Mouse (Mus musculus) kidney, postnatal 0 days (tissue): ENCODE measurements at regions not wholly inside any gene's neighbourhood (a gene's known extent, or its start where the extent isn't known, plus 50 kb on each side); places are given as distances from the start of the nearest gene placed in this dataset.

Experiments used
- ATAC-seq: fragments of 200-750 bp; cut with Nextera tagmentation; replicated peaks from 2 replicates; pipeline ENCODE4 v1.8.0; 2017; ENCODE audit warnings: low read depth, moderate number of reproducible peaks, moderate TSS enrichment, moderate library complexity; ENCODE audit not compliant: low FRiP score
- DNase-seq: peaks from one replicate; pipeline ENCODE4 v3.0.0-alpha.2; 2016; ENCODE audit warnings: low spot score
- H3K27ac ChIP-seq: fragments of 300-500 bp; sonication (generic); 2 replicates; pipeline ENCODE4 v1.5.1; 2014; ENCODE audit warnings: mild to moderate bottlenecking
- H3K27me3 ChIP-seq: fragments of 300-500 bp; sonication (generic); 2 replicates; pipeline ENCODE4 v1.6.1; 2014; ENCODE audit warnings: low read length, mixed read lengths; ENCODE audit not compliant: insufficient read depth
- H3K36me3 ChIP-seq: fragments of 300-500 bp; sonication (generic); 2 replicates; pipeline ENCODE4 v1.6.1; 2014; ENCODE audit warnings: low read length, mixed read lengths; ENCODE audit not compliant: insufficient read depth
- H3K4me1 ChIP-seq: fragments of 300-500 bp; sonication (generic); replicated peaks from 2 replicates; pipeline ENCODE4 v1.6.1; 2014; ENCODE audit warnings: antibody characterized with exemption, low read length, mixed read lengths; ENCODE audit not compliant: insufficient read depth
- H3K4me2 ChIP-seq: fragments of 300-500 bp; sonication (generic); 2 replicates; pipeline ENCODE4 v1.6.1; 2014; ENCODE audit warnings: mild to moderate bottlenecking, low read length, moderate library complexity, mixed read lengths
- H3K4me3 ChIP-seq: fragments of 300-500 bp; sonication (generic); replicated peaks from 2 replicates; pipeline ENCODE4 v1.5.1; 2014; ENCODE audit warnings: low read depth, low read length
- H3K9ac ChIP-seq: fragments of 300-500 bp; sonication (generic); 2 replicates; pipeline ENCODE4 v1.6.1; 2014; ENCODE audit warnings: low read depth, low read length
- H3K9me3 ChIP-seq: fragments of 300-500 bp; sonication (generic); replicated peaks from 2 replicates; pipeline ENCODE4 v1.6.1; 2016; ENCODE audit warnings: low read length, inconsistent platforms, mixed read lengths
- CTCF ChIP-seq: IDR thresholded peaks from 2 replicates; pipeline ENCODE4 v1.5.1; 2016; ENCODE audit warnings: antibody characterized with exemption, low read depth, mild to moderate bottlenecking, moderate library complexity
- WGBS: fragments of 180-500 bp; shearing (Covaris S2); extraction: QIAGEN DNeasy Blood & Tissue Kit; methylation state at CpG from one replicate; pipeline ENCODE4 v1.1.7; 2014; 5-methylcytosine and 5-hydroxymethylcytosine counted together

GRCm38 (mm10) chr13:72416981-72417380 is 211.6 kb upstream of the Irx2 start:
- DNase-seq (no peak), ATAC-seq (no peak)
- no peak overlapping the region for H3K27ac ChIP-seq
- H3K27me3 ChIP-seq: no peaks in the 10 kb centered on the region
- no peak overlapping the region for H3K4me2 ChIP-seq
- no peak overlapping the region for H3K4me3 ChIP-seq
- no peak for TF ChIP-seq CTCF
- no peaks in the 10 kb centered on the region for H3K4me1 ChIP-seq
- no peaks in the 10 kb centered on the region for H3K36me3 ChIP-seq
- H3K9ac ChIP-seq: no peak overlapping the region
- WGBS: 65% methylated on average over 2 of the region's 2 CpGs
- no peaks in the 10 kb centered on the region for H3K9me3 ChIP-seq

- Histone ChIP-seq H3K9me3 (no peaks in the 10 kb centered on the region), H3K4me2 (no peak overlapping the region), H3K27ac (no peak overlapping the region), H3K27me3 (no peaks in the 10 kb centered on the region), H3K9ac (no peak overlapping the region), H3K36me3 (no peaks in the 10 kb centered on the region), H3K4me3 (no peak overlapping the region), H3K4me1 (no peaks in the 10 kb centered on the region)
- no peak for TF ChIP-seq CTCF
- WGBS: 76% methylated on average over 3 of the region's 3 CpGs
- ATAC-seq (peak; percentile 69), DNase-seq (peak; percentile 4)
Observed at GRCm38 (mm10) chr13:72417816-72418215, 210.8 kb upstream of the Irx2 start.

- Histone ChIP-seq H3K9ac (no peak overlapping the region), H3K4me2 (no peak overlapping the region), H3K4me1 (no peaks in the 10 kb centered on the region), H3K9me3 (no peaks in the 10 kb centered on the region), H3K36me3 (no peaks in the 10 kb centered on the region), H3K27me3 (no peaks in the 10 kb centered on the region), H3K27ac (no peak overlapping the region), H3K4me3 (no peak overlapping the region)
- TF ChIP-seq CTCF: no peak
- 64% methylated on average over 2 of the region's 2 CpGs for WGBS
- no peak for ATAC-seq
- no peak for DNase-seq
Observed at GRCm38 (mm10) chr13:72418285-72418684, 210.3 kb upstream of the Irx2 start.

GRCm38 (mm10) chr13:72419532-72419931 is 209.1 kb upstream of the Irx2 start:
- no peak for TF ChIP-seq CTCF
- DNase-seq (no peak), ATAC-seq (no peak)
- no peak overlapping the region for H3K4me3 ChIP-seq
- no peaks in the 10 kb centered on the region for H3K4me1 ChIP-seq
- no peaks in the 10 kb centered on the region for H3K9me3 ChIP-seq
- H3K27ac ChIP-seq: no peak overlapping the region
- 87% methylated on average over 4 of the region's 4 CpGs for WGBS
- H3K9ac ChIP-seq: no peak overlapping the region
- H3K27me3 ChIP-seq: no peaks in the 10 kb centered on the region
- no peaks in the 10 kb centered on the region for H3K36me3 ChIP-seq
- no peak overlapping the region for H3K4me2 ChIP-seq

- no peak for ATAC-seq
- Histone ChIP-seq H3K9ac (no peak overlapping the region), H3K4me1 (no peaks in the 10 kb centered on the region), H3K4me3 (no peak overlapping the region), H3K36me3 (no peaks in the 10 kb centered on the region), H3K27me3 (no peaks in the 10 kb centered on the region), H3K4me2 (no peak overlapping the region), H3K27ac (no peak overlapping the region), H3K9me3 (no peaks in the 10 kb centered on the region)
- TF ChIP-seq CTCF: no peak
- WGBS: 28% methylated on average over 8 of the region's 8 CpGs
- peak; percentile 3 for DNase-seq
Observed at GRCm38 (mm10) chr13:72425917-72426316, 202.7 kb upstream of the Irx2 start.

- no peak for TF ChIP-seq CTCF
- H3K4me1 ChIP-seq: no peaks in the 10 kb centered on the region
- H3K27ac ChIP-seq: no peak overlapping the region
- no peaks in the 10 kb centered on the region for H3K9me3 ChIP-seq
- no peaks in the 10 kb centered on the region for H3K27me3 ChIP-seq
- no peak overlapping the region for H3K4me2 ChIP-seq
- WGBS: 77% methylated on average over 3 of the region's 3 CpGs
- ATAC-seq: no peak
- H3K4me3 ChIP-seq: no peak overlapping the region
- no peak overlapping the region for H3K9ac ChIP-seq
- DNase-seq: no peak
- no peaks in the 10 kb centered on the region for H3K36me3 ChIP-seq
Observed at GRCm38 (mm10) chr13:72445336-72445735, 183.3 kb upstream of the Irx2 start.

- Histone ChIP-seq H3K4me2 (no peak overlapping the region), H3K36me3 (no peaks in the 10 kb centered on the region), H3K9me3 (no peaks in the 10 kb centered on the region), H3K4me1 (no peaks in the 10 kb centered on the region), H3K27ac (no peak overlapping the region), H3K27me3 (no peaks in the 10 kb centered on the region), H3K4me3 (no peak overlapping the region), H3K9ac (no peak overlapping the region)
- no peak for DNase-seq
- WGBS: 81% methylated on average over 5 of the region's 5 CpGs
- TF ChIP-seq CTCF: no peak
- no peak for ATAC-seq
Observed at GRCm38 (mm10) chr13:72448458-72449058, 180.1 kb upstream of the Irx2 start.
